Mouse (Mus musculus): Measurements from ENCODE around the gene Cacna1e.

DNA sequence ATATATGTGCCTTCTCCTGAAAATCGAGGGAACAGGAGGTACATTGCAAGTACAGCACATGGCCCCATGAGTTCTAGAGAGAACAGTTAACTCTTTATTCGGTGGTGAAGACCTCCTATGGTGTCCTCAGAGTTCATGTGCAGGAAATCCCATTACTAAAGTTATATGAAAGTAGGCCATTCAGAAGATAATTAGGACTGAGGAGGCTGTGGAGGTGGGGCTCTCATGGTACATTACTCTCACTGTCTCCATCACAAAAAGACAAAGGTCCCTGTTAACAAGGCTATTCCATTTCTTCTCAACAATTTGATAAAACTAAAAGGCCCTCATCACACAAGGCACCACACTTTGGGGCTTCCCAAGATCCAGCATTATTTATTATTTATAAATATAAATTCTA lies 475.2 kb downstream of the Cacna1e start:
- TF ChIP-seq GATA1 (IDR thresholded peaks at IDR 0.05; ENCODE audit: low read length) = no peak
- TF ChIP-seq TAL1 (IDR thresholded peaks at IDR 0.05; ENCODE audit: low read length) = no peak
